In genomic region chr19:47026513-47026912, GRCm38 (mm10) we compare ENCODE assay signal across 14 mouse cellular contexts. TPM values are rescaled to one million over a fixed set of nuclear protein-coding genes. Genes with fewer than 3 reads are reported as not detected.
"Had no signal": no experiment of that assay in that cellular context is flagged by ENCODE, and none has a peak within 500 bp of the region (broad histone marks: within the 10 kb centered on the region; RNA-seq: fewer than 3 reads in every experiment).

No protein-coding gene starts in this region.

- H3K9me3 ChIP-seq: limb, embryonic 15.5 days; liver, embryonic 15.5 days had no signal

- H3K9ac ChIP-seq: limb, embryonic 15.5 days; liver, embryonic 15.5 days; lung, embryonic 14.5 days had no signal

- H3K27ac ChIP-seq: limb, embryonic 15.5 days; liver, embryonic 15.5 days had no signal

- H3K36me3 ChIP-seq: limb, embryonic 15.5 days; liver, embryonic 15.5 days had no signal

- DNase-seq: kidney, adult 18-20 months; kidney, postnatal 10 days; layer of hippocampus, postnatal 36 days; lung, embryonic 14.5 days; lung, postnatal 10 days; lung, postnatal 4 days; right cerebral cortex, postnatal 14 days; thymus, postnatal 36 days had no signal

- H3K27me3 ChIP-seq: limb, embryonic 15.5 days had no signal

- ATAC-seq: inflammation-experienced regulatory T-cells, adult 6 months; midbrain, embryonic 16.5 days had no signal

- H3K4me2 ChIP-seq: limb, embryonic 15.5 days; liver, embryonic 15.5 days; lung, embryonic 14.5 days; midbrain, embryonic 11.5 days had no signal

- H3K4me3 ChIP-seq: limb, embryonic 15.5 days; liver, embryonic 15.5 days; megakaryocyte, embryonic 14.5 days had no signal

- H3K4me1 ChIP-seq: limb, embryonic 15.5 days; liver, embryonic 15.5 days; megakaryocyte, embryonic 14.5 days had no signal

RNA-seq across cellular contexts. Expression of gene Ina, which starts 12.0 kb away (rescaled TPM):
- polyA plus RNA-seq: inflammation-experienced regulatory T-cells, adult 6 months had no signal
